Mouse (Mus musculus): ENCODE results near the gene Lasp1. TPM values are rescaled to one million over a fixed set of nuclear protein-coding genes. Genes with fewer than 3 reads are reported as not detected.

The Lasp1 gene
- total and polyA plus RNA-seq, 3 experiments = 12.5 to 45.4 (median 18.6) TPM

DNA sequence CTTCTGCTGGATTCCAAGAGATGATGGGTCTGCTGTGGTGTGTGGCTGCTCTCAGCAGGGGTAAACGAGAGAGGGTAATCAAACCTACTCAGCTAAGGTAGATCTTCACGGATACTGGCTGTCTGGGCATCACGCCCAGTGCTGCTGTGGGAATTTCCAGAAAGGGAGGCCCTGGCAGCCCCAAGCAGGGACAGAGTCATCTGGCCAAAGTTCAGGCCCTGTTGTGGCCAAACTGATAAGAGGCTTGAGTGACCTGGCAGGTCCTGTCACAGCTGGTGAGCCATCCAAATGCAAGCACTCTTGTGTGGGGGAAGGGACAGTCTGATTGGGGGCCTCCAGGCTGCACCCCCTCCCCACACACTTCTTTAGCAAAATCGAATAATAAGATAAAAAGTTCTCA is 22.0 kb downstream of the Lasp1 start:
- Histone ChIP-seq H3K79me2 (replicated peaks; ENCODE audit: control insufficient read depth, extremely low read depth, insufficient read depth, poor library complexity, severe bottlenecking) (no peaks in the 10 kb centered on the region), H3K4me3 (replicated peaks in 1 of 3; ENCODE audit: low read depth in 2 of 3, low read length in 2 of 3, poor library complexity in 1 of 3) (no peak overlapping the region), H3K9ac (ENCODE audit: insufficient read depth, low read depth) (no peak overlapping the region), H3K4me1 (ENCODE audit: control insufficient read depth in 1 of 2, insufficient read depth in 2 of 2) (peaks cover 16 to 57% of the 10 kb centered on the region in 2 experiments), H3K27me3 (replicated peaks) (no peaks in the 10 kb centered on the region), H3K4me2 (ENCODE audit: insufficient read depth, low read depth, poor library complexity, severe bottlenecking) (no peak overlapping the region), H3K36me3 (replicated peaks in 1 of 2; ENCODE audit: control insufficient read depth in 1 of 2, insufficient read depth in 1 of 2, low read length in 1 of 2) (peaks cover 12 to 78% of the 10 kb centered on the region in 2 experiments), H3K9me3 (replicated peaks; ENCODE audit: low read length) (no peaks in the 10 kb centered on the region), H3K27ac (ENCODE audit: insufficient read depth, low read depth) (no peak overlapping the region)
- no peak for DNase-seq (ENCODE audit: extremely low read depth)
- in situ Hi-C loops (cut with MboI; ENCODE audit: low pct_ligation_motif_present, low pct_unique_long_range_greater_than_20kb, low sequenced_read_pairs) = no loop called here
- TF ChIP-seq TCF12 (IDR thresholded peaks at IDR 0.05; ENCODE audit: low read depth, low read length) (0 out of 2 replicates have a peak, but pooled peaks have one; percentile 18), IRF4 (IDR thresholded peaks at IDR 0.05; ENCODE audit: low read depth, low read length) (no peak)
- dilution Hi-C loops (cut with MboI; ENCODE audit: extremely low pct_ligation_motif_present, extremely low pct_unique_long_range_greater_than_20kb, low sequenced_read_pairs) = no loop called here

GRCm38 (mm10) chr11:97821401-97822064 is 22.7 kb downstream of the Lasp1 start:
- H3K4me1 ChIP-seq (ENCODE audit: control insufficient read depth in 1 of 2, insufficient read depth in 2 of 2) = peaks cover 16 to 57% of the 10 kb centered on the region in 2 experiments
- no peak for DNase-seq (ENCODE audit: extremely low read depth)
- H3K27me3 ChIP-seq (replicated peaks) = no peaks in the 10 kb centered on the region
- no peaks in the 10 kb centered on the region for H3K79me2 ChIP-seq (replicated peaks; ENCODE audit: control insufficient read depth, extremely low read depth, insufficient read depth, poor library complexity, severe bottlenecking)
- dilution Hi-C loops (cut with MboI; ENCODE audit: extremely low pct_ligation_motif_present, extremely low pct_unique_long_range_greater_than_20kb, low sequenced_read_pairs) (no loop called here), in situ Hi-C loops (cut with MboI; ENCODE audit: low pct_ligation_motif_present, low pct_unique_long_range_greater_than_20kb, low sequenced_read_pairs) (no loop called here)
- peaks cover 12 to 77% of the 10 kb centered on the region in 2 experiments for H3K36me3 ChIP-seq (replicated peaks in 1 of 2; ENCODE audit: control insufficient read depth in 1 of 2, insufficient read depth in 1 of 2, low read length in 1 of 2)
- H3K4me2 ChIP-seq (ENCODE audit: insufficient read depth, low read depth, poor library complexity, severe bottlenecking) = no peak overlapping the region
- H3K9ac ChIP-seq (ENCODE audit: insufficient read depth, low read depth) = no peak overlapping the region
- no peak overlapping the region for H3K4me3 ChIP-seq (replicated peaks in 1 of 3; ENCODE audit: low read depth in 2 of 3, low read length in 2 of 3, poor library complexity in 1 of 3)
- no peaks in the 10 kb centered on the region for H3K9me3 ChIP-seq (replicated peaks; ENCODE audit: low read length)
- no peak overlapping the region for H3K27ac ChIP-seq (ENCODE audit: insufficient read depth, low read depth)
- TF ChIP-seq E2F4 (IDR thresholded peaks at IDR 0.05; ENCODE audit: insufficient replicate concordance, low read depth, low read length) = no peak
- no peak for TF ChIP-seq GABPA (IDR thresholded peaks at IDR 0.05; ENCODE audit: insufficient replicate concordance, low read depth, low read length)
- no peak for TF ChIP-seq MAX (IDR thresholded peaks at IDR 0.05; ENCODE audit: low read length)
- TF ChIP-seq ELF1 (IDR thresholded peaks at IDR 0.05; ENCODE audit: low read depth, low read length) = no peak
- no peak for TF ChIP-seq SIN3A (IDR thresholded peaks at IDR 0.05; ENCODE audit: low read length)
- no peak for TF ChIP-seq USF2 (conservative IDR thresholded peaks at IDR 0.05; ENCODE audit: low read depth, low read length)
- TF ChIP-seq MEF2A (IDR thresholded peaks at IDR 0.05; ENCODE audit: borderline replicate concordance, low read depth, low read length) = no peak
- TF ChIP-seq UBTF (IDR thresholded peaks at IDR 0.05; ENCODE audit: low read depth, low read length) = no peak
- no peak for TF ChIP-seq SMC3 (IDR thresholded peaks at IDR 0.05; ENCODE audit: low read depth, low read length)
- no peak for TF ChIP-seq MYC (IDR thresholded peaks at IDR 0.05; ENCODE audit: low read depth, low read length)
- TF ChIP-seq ZMIZ1 (IDR thresholded peaks at IDR 0.05; ENCODE audit: low read depth, low read length) = no peak
- no peak for TF ChIP-seq JUND (conservative IDR thresholded peaks at IDR 0.05; ENCODE audit: low read depth, low read length)
- no peak for TF ChIP-seq CTCF (conservative IDR thresholded peaks at IDR 0.05 in 1 of 2, IDR thresholded peaks at IDR 0.05 in 1 of 2; ENCODE audit: low read depth in 2 of 2, low read length in 2 of 2)
- no peak for TF ChIP-seq BHLHE40 (IDR thresholded peaks at IDR 0.05; ENCODE audit: low read depth, low read length)
- TF ChIP-seq ZKSCAN1 (IDR thresholded peaks at IDR 0.05; ENCODE audit: borderline replicate concordance, low read depth, low read length) = no peak
- no peak for TF ChIP-seq MAFK (IDR thresholded peaks at IDR 0.05; ENCODE audit: insufficient replicate concordance, low read length)
- TF ChIP-seq CHD1 (IDR thresholded peaks at IDR 0.05; ENCODE audit: low read depth, low read length) = no peak
- TF ChIP-seq NRF1 (IDR thresholded peaks at IDR 0.05; ENCODE audit: low read depth, low read length) = no peak
- TF ChIP-seq MXI1 (IDR thresholded peaks at IDR 0.05; ENCODE audit: low read depth, low read length) = no peak

Data from CH12.LX (cell line).